Mouse (Mus musculus) limb, embryonic 13.5 days (tissue): ENCODE data around the gene Ptch2. TPM values are rescaled to one million over a fixed set of nuclear protein-coding genes. Genes with fewer than 3 reads are reported as not detected.

Experiments used
- ATAC-seq: fragments of 200-750 bp; cut with Nextera tagmentation; 2 replicates; pipeline ENCODE4 v1.8.0; 2017; ENCODE audit warnings: low read depth, moderate number of reproducible peaks, moderate TSS enrichment; ENCODE audit not compliant: low FRiP score
- H3K27ac ChIP-seq: fragments of 300-500 bp; sonication (generic); 2 replicates; pipeline ENCODE4 v1.5.1; 2015; ENCODE audit warnings: inconsistent platforms, mild to moderate bottlenecking, moderate library complexity
- H3K27me3 ChIP-seq: fragments of 300-500 bp; sonication (generic); 2 replicates; pipeline ENCODE4 v1.6.1; 2015; ENCODE audit warnings: mild to moderate bottlenecking, inconsistent platforms
- H3K36me3 ChIP-seq: fragments of 300-500 bp; sonication (generic); 2 replicates; pipeline ENCODE4 v1.6.1; 2015; ENCODE audit warnings: inconsistent platforms, mild to moderate bottlenecking, moderate library complexity
- H3K4me1 ChIP-seq: fragments of 300-500 bp; sonication (generic); 2 replicates; pipeline ENCODE4 v1.6.1; 2015; ENCODE audit warnings: inconsistent platforms
- H3K4me2 ChIP-seq: fragments of 300-500 bp; sonication (generic); replicated peaks from 2 replicates; pipeline ENCODE4 v1.6.1; 2015; ENCODE audit warnings: inconsistent platforms, mild to moderate bottlenecking, moderate library complexity
- H3K4me3 ChIP-seq: fragments of 300-500 bp; sonication (generic); 2 replicates; pipeline ENCODE4 v1.5.1; 2015; ENCODE audit warnings: moderate library complexity, mild to moderate bottlenecking, inconsistent platforms
- H3K9ac ChIP-seq: fragments of 300-500 bp; sonication (generic); 2 replicates; pipeline ENCODE4 v1.6.1; 2015; ENCODE audit warnings: mild to moderate bottlenecking, inconsistent platforms
- H3K9me3 ChIP-seq: fragments of 300-500 bp; sonication (generic); 2 replicates; pipeline ENCODE4 v1.6.1; 2016; ENCODE audit warnings: inconsistent platforms
- WGBS: fragments of 180-500 bp; shearing (Covaris S2); methylation state at CpG from one replicate; pipeline ENCODE4 v1.1.7; 2015; 5-methylcytosine and 5-hydroxymethylcytosine counted together
- polyA plus RNA-seq: library from polyadenylated mRNA; unstranded; fragments of >200 nt; fragmentation: Nextera tagmentation; extraction: Ambion mirVana; gene quantifications from 2 replicates; pipeline ENCODE4 v1.2.1, GENCODE M21; 2015

Ptch2 gene
- polyA plus RNA-seq, 1 experiment from 2014 or later = 7.9 TPM

- peaks cover 92% of the 10 kb centered on the region for H3K36me3 ChIP-seq
- WGBS = 92% methylated on average over 5 of the region's 5 CpGs
- no peaks in the 10 kb centered on the region for H3K4me1 ChIP-seq
- no peak overlapping the region for H3K27ac ChIP-seq
- H3K9me3 ChIP-seq = no peaks in the 10 kb centered on the region
- H3K4me3 ChIP-seq = no peak overlapping the region
- H3K27me3 ChIP-seq = no peaks in the 10 kb centered on the region
- H3K9ac ChIP-seq = no peak overlapping the region
- H3K4me2 ChIP-seq = no peak overlapping the region
- ATAC-seq = no peak
Observed at GRCm38 (mm10) chr4:117071183-117071582, 24.7 kb upstream of the Ptch2 start.

GRCm38 (mm10) chr4:117087948-117088640, 7.8 kb upstream of the Ptch2 start:
- Histone ChIP-seq H3K9ac (no peak overlapping the region), H3K9me3 (no peaks in the 10 kb centered on the region), H3K4me2 (no peak overlapping the region), H3K27me3 (no peaks in the 10 kb centered on the region), H3K27ac (no peak overlapping the region), H3K4me3 (no peak overlapping the region), H3K36me3 (peaks cover 27% of the 10 kb centered on the region), H3K4me1 (no peaks in the 10 kb centered on the region)
- no peak for ATAC-seq
- 64% methylated on average over 7 of the region's 7 CpGs for WGBS

- no peaks in the 10 kb centered on the region for H3K9me3 ChIP-seq
- 82% methylated on average over 7 of the region's 7 CpGs for WGBS
- no peak overlapping the region; the same call in 1 of the 2 replicates for H3K27ac ChIP-seq
- H3K4me3 ChIP-seq = no peak overlapping the region
- peaks cover 16% of the 10 kb centered on the region for H3K36me3 ChIP-seq
- no peak overlapping the region for H3K9ac ChIP-seq
- peaks cover 7% of the 10 kb centered on the region for H3K4me1 ChIP-seq
- H3K4me2 ChIP-seq = no peak overlapping the region
- ATAC-seq = no peak
- H3K27me3 ChIP-seq = no peaks in the 10 kb centered on the region
Observed at GRCm38 (mm10) chr4:117090586-117090985, 5.3 kb upstream of the Ptch2 start.

GRCm38 (mm10) chr4:117094626-117095361, 1.1 kb upstream of the Ptch2 start:
- Histone ChIP-seq H3K9me3 (no peaks in the 10 kb centered on the region), H3K27me3 (no peaks in the 10 kb centered on the region), H3K4me3 (no peak overlapping the region), H3K36me3 (no peaks in the 10 kb centered on the region), H3K9ac (no peak overlapping the region), H3K4me2 (no peak overlapping the region), H3K27ac (0 out of 2 replicates have a peak overlapping the region, but pooled peaks have one; percentile 15), H3K4me1 (peaks cover 38% of the 10 kb centered on the region)
- no peak for ATAC-seq
- 68% methylated on average over 3 of the region's 3 CpGs for WGBS

GRCm38 (mm10) chr4:117096666-117097065, 791 bp downstream of the Ptch2 start:
- H3K9ac ChIP-seq = peak overlapping the region; percentile 73
- H3K4me2 ChIP-seq = peak overlapping the region; percentile 94
- H3K27ac ChIP-seq = peak overlapping the region; percentile 70; the same call in 1 of the 2 replicates
- H3K4me3 ChIP-seq = peak overlapping the region; percentile 64
- H3K27me3 ChIP-seq = no peaks in the 10 kb centered on the region
- no peak for ATAC-seq
- WGBS = 11% methylated on average over 5 of the region's 5 CpGs
- H3K36me3 ChIP-seq = 0 out of 2 replicates have a peak, but pooled peaks cover 3% of the 10 kb centered on the region
- no peaks in the 10 kb centered on the region for H3K9me3 ChIP-seq
- peaks cover 43% of the 10 kb centered on the region for H3K4me1 ChIP-seq

GRCm38 (mm10) chr4:117097969-117098763, 2.3 kb downstream of the Ptch2 start:
- H3K9ac ChIP-seq = 0 out of 2 replicates have a peak overlapping the region, but pooled peaks have one; percentile 20
- H3K36me3 ChIP-seq = 0 out of 2 replicates have a peak, but pooled peaks cover 3% of the 10 kb centered on the region
- H3K4me1 ChIP-seq = peaks cover 46% of the 10 kb centered on the region
- peak overlapping the region; percentile 64 for H3K4me3 ChIP-seq
- ATAC-seq = peak; percentile 43; the same call in 1 of the 2 replicates
- H3K27me3 ChIP-seq = no peaks in the 10 kb centered on the region
- 43% methylated on average over 8 of the region's 8 CpGs for WGBS
- H3K9me3 ChIP-seq = no peaks in the 10 kb centered on the region
- H3K27ac ChIP-seq = peak overlapping the region; percentile 39; the same call in 1 of the 2 replicates
- peak overlapping the region; percentile 94 for H3K4me2 ChIP-seq

GRCm38 (mm10) chr4:117098764-117099036, 2.8 kb downstream of the Ptch2 start:
- no peaks in the 10 kb centered on the region for H3K27me3 ChIP-seq
- H3K4me3 ChIP-seq = no peak overlapping the region
- no peak for ATAC-seq
- peak overlapping the region; percentile 94 for H3K4me2 ChIP-seq
- H3K9me3 ChIP-seq = no peaks in the 10 kb centered on the region
- 64% methylated on average over 2 of the region's 2 CpGs for WGBS
- H3K4me1 ChIP-seq = peaks cover 46% of the 10 kb centered on the region
- 0 out of 2 replicates have a peak overlapping the region, but pooled peaks have one; percentile 15 for H3K27ac ChIP-seq
- H3K9ac ChIP-seq = 0 out of 2 replicates have a peak overlapping the region, but pooled peaks have one; percentile 20
- H3K36me3 ChIP-seq = 0 out of 2 replicates have a peak, but pooled peaks cover 3% of the 10 kb centered on the region

- no peak overlapping the region for H3K9ac ChIP-seq
- 0 out of 2 replicates have a peak, but pooled peaks cover 3% of the 10 kb centered on the region for H3K36me3 ChIP-seq
- no peak overlapping the region for H3K4me3 ChIP-seq
- WGBS = 86% methylated on average over 4 of the region's 4 CpGs
- ATAC-seq = no peak
- H3K4me1 ChIP-seq = peaks cover 43% of the 10 kb centered on the region
- no peak overlapping the region for H3K4me2 ChIP-seq
- no peaks in the 10 kb centered on the region for H3K27me3 ChIP-seq
- no peaks in the 10 kb centered on the region for H3K9me3 ChIP-seq
- no peak overlapping the region for H3K27ac ChIP-seq
Observed at GRCm38 (mm10) chr4:117100036-117100435, 4.2 kb downstream of the Ptch2 start.

- ATAC-seq = no peak
- 35% methylated on average over 7 of the region's 7 CpGs for WGBS
- no peak overlapping the region for H3K4me2 ChIP-seq
- H3K27ac ChIP-seq = no peak overlapping the region; the same call in 1 of the 2 replicates
- peaks cover 10% of the 10 kb centered on the region for H3K36me3 ChIP-seq
- no peaks in the 10 kb centered on the region for H3K27me3 ChIP-seq
- no peak overlapping the region for H3K4me3 ChIP-seq
- H3K4me1 ChIP-seq = peaks cover 38% of the 10 kb centered on the region
- no peak overlapping the region; the same call in 1 of the 2 replicates for H3K9ac ChIP-seq
- H3K9me3 ChIP-seq = no peaks in the 10 kb centered on the region
Observed at GRCm38 (mm10) chr4:117101218-117101617, 5.3 kb downstream of the Ptch2 start.

GRCm38 (mm10) chr4:117104672-117105071, 8.8 kb downstream of the Ptch2 start:
- Histone ChIP-seq H3K9ac (no peak overlapping the region), H3K4me3 (no peak overlapping the region), H3K27me3 (no peaks in the 10 kb centered on the region), H3K36me3 (peaks cover 30% of the 10 kb centered on the region), H3K9me3 (no peaks in the 10 kb centered on the region), H3K27ac (no peak overlapping the region), H3K4me2 (no peak overlapping the region), H3K4me1 (peaks cover 12% of the 10 kb centered on the region; the same call in 1 of the 2 replicates)
- WGBS = 84% methylated on average over 10 of the region's 10 CpGs
- ATAC-seq = no peak

GRCm38 (mm10) chr4:117105127-117105526, 9.3 kb downstream of the Ptch2 start:
- peaks cover 35% of the 10 kb centered on the region for H3K36me3 ChIP-seq
- H3K9me3 ChIP-seq = no peaks in the 10 kb centered on the region
- H3K4me1 ChIP-seq = peaks cover 12% of the 10 kb centered on the region; the same call in 1 of the 2 replicates
- H3K27ac ChIP-seq = no peak overlapping the region
- no peak overlapping the region for H3K4me2 ChIP-seq
- H3K4me3 ChIP-seq = no peak overlapping the region
- WGBS = 62% methylated on average over 10 of the region's 10 CpGs
- ATAC-seq = no peak
- H3K9ac ChIP-seq = no peak overlapping the region
- H3K27me3 ChIP-seq = no peaks in the 10 kb centered on the region
